Mouse (Mus musculus): ENCODE measurements around the gene Fbxw11. TPM values are rescaled to one million over a fixed set of nuclear protein-coding genes. Genes with fewer than 3 reads are reported as not detected.

Gene Fbxw11
- polyA plus RNA-seq, 1 experiment from 2014 or later = 69.2 TPM

GRCm38 (mm10) chr11:32629713-32630211, 12.8 kb upstream of the Fbxw11 start:
- H3K4me2 ChIP-seq (ENCODE audit: low read length) = no peak overlapping the region
- H3K27ac ChIP-seq (ENCODE audit: low read depth) = no peak overlapping the region
- H3K27me3 ChIP-seq (replicated peaks; ENCODE audit: control insufficient read depth, insufficient read depth, low read length) = no peaks in the 10 kb centered on the region
- H3K9ac ChIP-seq (ENCODE audit: low read length) = no peak overlapping the region
- H3K4me1 ChIP-seq (replicated peaks; ENCODE audit: control insufficient read depth, insufficient read depth, low read length) = no peaks in the 10 kb centered on the region
- no peaks in the 10 kb centered on the region for H3K9me3 ChIP-seq (ENCODE audit: control insufficient read depth, low read length)
- no peak overlapping the region for H3K4me3 ChIP-seq (ENCODE audit: low read depth, low read length)
- no peaks in the 10 kb centered on the region for H3K36me3 ChIP-seq (ENCODE audit: control insufficient read depth, insufficient read depth, low read length)
- 72% methylated on average over 4 of the region's 4 CpGs for WGBS
- DNase-seq (ENCODE audit: low spot score) (no peak), ATAC-seq (replicated peaks; ENCODE audit: low FRiP score, low TSS enrichment, low read depth) (no peak)

- no peak overlapping the region for H3K4me3 ChIP-seq (ENCODE audit: low read depth, low read length)
- no peak for DNase-seq (ENCODE audit: low spot score)
- H3K9ac ChIP-seq (ENCODE audit: low read length) = no peak overlapping the region
- H3K9me3 ChIP-seq (ENCODE audit: control insufficient read depth, low read length) = no peaks in the 10 kb centered on the region
- H3K4me1 ChIP-seq (replicated peaks; ENCODE audit: control insufficient read depth, insufficient read depth, low read length) = no peaks in the 10 kb centered on the region
- 90% methylated on average over 5 of the region's 5 CpGs for WGBS
- H3K4me2 ChIP-seq (ENCODE audit: low read length) = no peak overlapping the region
- no peaks in the 10 kb centered on the region for H3K27me3 ChIP-seq (replicated peaks; ENCODE audit: control insufficient read depth, insufficient read depth, low read length)
- no peak overlapping the region for H3K27ac ChIP-seq (ENCODE audit: low read depth)
- no peak for ATAC-seq (replicated peaks; ENCODE audit: low FRiP score, low TSS enrichment, low read depth)
- H3K36me3 ChIP-seq (ENCODE audit: control insufficient read depth, insufficient read depth, low read length) = no peaks in the 10 kb centered on the region
These were observed 9.9 kb upstream of the Fbxw11 start for GRCm38 (mm10) chr11:32632671-32633070.

GRCm38 (mm10) chr11:32633542-32633941, 9.0 kb upstream of the Fbxw11 start:
- H3K27me3 ChIP-seq (replicated peaks; ENCODE audit: control insufficient read depth, insufficient read depth, low read length) = no peaks in the 10 kb centered on the region
- no peaks in the 10 kb centered on the region for H3K9me3 ChIP-seq (ENCODE audit: control insufficient read depth, low read length)
- no peaks in the 10 kb centered on the region for H3K4me1 ChIP-seq (replicated peaks; ENCODE audit: control insufficient read depth, insufficient read depth, low read length)
- H3K4me3 ChIP-seq (ENCODE audit: low read depth, low read length) = no peak overlapping the region
- H3K9ac ChIP-seq (ENCODE audit: low read length) = no peak overlapping the region
- H3K27ac ChIP-seq (ENCODE audit: low read depth) = no peak overlapping the region
- ATAC-seq (replicated peaks; ENCODE audit: low FRiP score, low TSS enrichment, low read depth) = no peak
- no peak overlapping the region for H3K4me2 ChIP-seq (ENCODE audit: low read length)
- H3K36me3 ChIP-seq (ENCODE audit: control insufficient read depth, insufficient read depth, low read length) = no peaks in the 10 kb centered on the region
- WGBS = 65% methylated on average over 3 of the region's 3 CpGs
- no peak for DNase-seq (ENCODE audit: low spot score)

- 55% methylated on average over 2 of the region's 2 CpGs for WGBS
- H3K27me3 ChIP-seq (replicated peaks; ENCODE audit: control insufficient read depth, insufficient read depth, low read length) = no peaks in the 10 kb centered on the region
- H3K36me3 ChIP-seq (ENCODE audit: control insufficient read depth, insufficient read depth, low read length) = no peaks in the 10 kb centered on the region
- no peak overlapping the region for H3K4me3 ChIP-seq (ENCODE audit: low read depth, low read length)
- DNase-seq (ENCODE audit: low spot score) = no peak
- ATAC-seq (replicated peaks; ENCODE audit: low FRiP score, low TSS enrichment, low read depth) = no peak
- H3K9me3 ChIP-seq (ENCODE audit: control insufficient read depth, low read length) = no peaks in the 10 kb centered on the region
- no peak overlapping the region for H3K27ac ChIP-seq (ENCODE audit: low read depth)
- H3K4me2 ChIP-seq (ENCODE audit: low read length) = no peak overlapping the region
- H3K4me1 ChIP-seq (replicated peaks; ENCODE audit: control insufficient read depth, insufficient read depth, low read length) = no peaks in the 10 kb centered on the region
- H3K9ac ChIP-seq (ENCODE audit: low read length) = no peak overlapping the region
These were observed 8.4 kb upstream of the Fbxw11 start for GRCm38 (mm10) chr11:32634143-32634542.

GRCm38 (mm10) chr11:32634842-32635241, 7.7 kb upstream of the Fbxw11 start:
- no peak overlapping the region for H3K4me2 ChIP-seq (ENCODE audit: low read length)
- 63% methylated on average over 2 of the region's 2 CpGs for WGBS
- H3K4me1 ChIP-seq (replicated peaks; ENCODE audit: control insufficient read depth, insufficient read depth, low read length) = no peaks in the 10 kb centered on the region
- no peaks in the 10 kb centered on the region for H3K36me3 ChIP-seq (ENCODE audit: control insufficient read depth, insufficient read depth, low read length)
- no peak for ATAC-seq (replicated peaks; ENCODE audit: low FRiP score, low TSS enrichment, low read depth)
- H3K9ac ChIP-seq (ENCODE audit: low read length) = no peak overlapping the region
- H3K9me3 ChIP-seq (ENCODE audit: control insufficient read depth, low read length) = no peaks in the 10 kb centered on the region
- H3K27ac ChIP-seq (ENCODE audit: low read depth) = no peak overlapping the region
- H3K27me3 ChIP-seq (replicated peaks; ENCODE audit: control insufficient read depth, insufficient read depth, low read length) = no peaks in the 10 kb centered on the region
- no peak for DNase-seq (ENCODE audit: low spot score)
- no peak overlapping the region for H3K4me3 ChIP-seq (ENCODE audit: low read depth, low read length)

- Histone ChIP-seq H3K9ac (ENCODE audit: low read length) (no peak overlapping the region), H3K9me3 (ENCODE audit: control insufficient read depth, low read length) (no peaks in the 10 kb centered on the region), H3K36me3 (ENCODE audit: control insufficient read depth, insufficient read depth, low read length) (no peaks in the 10 kb centered on the region), H3K4me2 (ENCODE audit: low read length) (no peak overlapping the region), H3K27me3 (replicated peaks; ENCODE audit: control insufficient read depth, insufficient read depth, low read length) (no peaks in the 10 kb centered on the region), H3K4me3 (ENCODE audit: low read depth, low read length) (no peak overlapping the region), H3K4me1 (replicated peaks; ENCODE audit: control insufficient read depth, insufficient read depth, low read length) (peaks cover 4% of the 10 kb centered on the region), H3K27ac (ENCODE audit: low read depth) (no peak overlapping the region)
- DNase-seq (ENCODE audit: low spot score) (no peak), ATAC-seq (replicated peaks; ENCODE audit: low FRiP score, low TSS enrichment, low read depth) (no peak)
- 60% methylated on average over 4 of the region's 4 CpGs for WGBS
These were observed 6.2 kb upstream of the Fbxw11 start for GRCm38 (mm10) chr11:32636275-32636674.

GRCm38 (mm10) chr11:32638521-32639255, 3.8 kb upstream of the Fbxw11 start:
- Histone ChIP-seq H3K27ac (ENCODE audit: low read depth) (no peak overlapping the region), H3K27me3 (replicated peaks; ENCODE audit: control insufficient read depth, insufficient read depth, low read length) (no peaks in the 10 kb centered on the region)
- WGBS = 85% methylated on average over 8 of the region's 8 CpGs

GRCm38 (mm10) chr11:32640617-32641016, 1.9 kb upstream of the Fbxw11 start:
- Histone ChIP-seq H3K9ac (ENCODE audit: low read length) (no peak overlapping the region), H3K27me3 (replicated peaks; ENCODE audit: control insufficient read depth, insufficient read depth, low read length) (no peaks in the 10 kb centered on the region), H3K9me3 (ENCODE audit: control insufficient read depth, low read length) (no peaks in the 10 kb centered on the region), H3K4me1 (replicated peaks; ENCODE audit: control insufficient read depth, insufficient read depth, low read length) (peaks cover 13% of the 10 kb centered on the region), H3K27ac (ENCODE audit: low read depth) (no peak overlapping the region), H3K4me2 (ENCODE audit: low read length) (no peak overlapping the region), H3K4me3 (ENCODE audit: low read depth, low read length) (no peak overlapping the region), H3K36me3 (ENCODE audit: control insufficient read depth, insufficient read depth, low read length) (no peaks in the 10 kb centered on the region)
- ATAC-seq (replicated peaks; ENCODE audit: low FRiP score, low TSS enrichment, low read depth) = no peak
- 88% methylated on average over 4 of the region's 4 CpGs for WGBS
- DNase-seq (ENCODE audit: low spot score) = no peak

More at GRCm38 (mm10) chr11:32638521-32639255, 3.8 kb upstream of the Fbxw11 start:
- H3K9ac ChIP-seq (ENCODE audit: low read length) = no peak overlapping the region
- H3K36me3 ChIP-seq (ENCODE audit: control insufficient read depth, insufficient read depth, low read length) = no peaks in the 10 kb centered on the region
- no peak overlapping the region for H3K4me3 ChIP-seq (ENCODE audit: low read depth, low read length)
- ATAC-seq (replicated peaks; ENCODE audit: low FRiP score, low TSS enrichment, low read depth) (no peak), DNase-seq (ENCODE audit: low spot score) (no peak)
- H3K9me3 ChIP-seq (ENCODE audit: control insufficient read depth, low read length) = no peaks in the 10 kb centered on the region
- H3K4me2 ChIP-seq (ENCODE audit: low read length) = no peak overlapping the region
- peaks cover 9% of the 10 kb centered on the region for H3K4me1 ChIP-seq (replicated peaks; ENCODE audit: control insufficient read depth, insufficient read depth, low read length)

All from intestine, embryonic 14.5 days (tissue).